Mouse (Mus musculus): ENCODE data around the gene Camkmt. TPM values are rescaled to one million over a fixed set of nuclear protein-coding genes. Genes with fewer than 3 reads are reported as not detected.

Gene Camkmt
- total RNA-seq, 4 experiments from 2014 or later: 10.1 to 13.3 (median 12.4) TPM

DNA sequence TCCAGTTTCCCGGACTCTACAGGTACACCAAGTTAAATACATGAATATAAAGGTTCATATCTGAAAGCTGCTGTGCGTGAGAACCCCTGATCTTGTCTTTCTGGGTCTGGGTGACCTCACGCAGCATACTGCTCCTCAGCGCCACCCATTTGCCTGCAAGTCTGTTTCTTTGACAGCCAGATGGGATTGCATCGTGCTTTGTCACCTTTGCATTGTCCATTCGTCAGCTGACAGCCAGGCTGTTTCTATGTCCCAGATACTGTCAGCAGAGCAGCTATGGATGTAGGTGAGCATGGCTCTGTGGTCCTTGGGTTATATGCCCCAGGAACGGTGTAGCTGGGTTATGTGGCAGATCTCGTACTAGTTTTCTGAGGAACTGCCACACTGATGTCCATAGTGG lies 278.4 kb downstream of the Camkmt start:
- DNase-seq (ENCODE audit: low spot score in 2 of 2): no peak

DNA sequence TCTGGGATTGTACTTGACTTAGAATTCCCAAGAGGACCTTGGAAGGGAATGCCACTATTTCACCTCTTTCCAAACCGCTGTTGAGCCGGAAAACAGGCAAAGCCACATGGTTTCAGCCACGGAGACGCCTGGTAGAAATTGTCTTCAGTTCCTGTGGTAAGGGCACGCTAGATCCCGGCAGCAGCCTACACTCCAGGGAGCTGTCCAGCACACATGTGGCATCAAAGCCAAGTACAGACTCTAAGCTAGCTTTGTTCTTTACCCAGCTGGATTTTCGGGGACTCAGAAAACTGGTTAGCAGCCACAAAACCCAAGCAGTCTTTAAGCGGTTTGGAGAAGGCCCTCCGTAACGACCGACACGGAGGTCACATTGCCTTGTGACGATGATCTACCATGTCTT lies 281.7 kb downstream of the Camkmt start:
- no peak for DNase-seq (ENCODE audit: low spot score in 2 of 2)

DNA sequence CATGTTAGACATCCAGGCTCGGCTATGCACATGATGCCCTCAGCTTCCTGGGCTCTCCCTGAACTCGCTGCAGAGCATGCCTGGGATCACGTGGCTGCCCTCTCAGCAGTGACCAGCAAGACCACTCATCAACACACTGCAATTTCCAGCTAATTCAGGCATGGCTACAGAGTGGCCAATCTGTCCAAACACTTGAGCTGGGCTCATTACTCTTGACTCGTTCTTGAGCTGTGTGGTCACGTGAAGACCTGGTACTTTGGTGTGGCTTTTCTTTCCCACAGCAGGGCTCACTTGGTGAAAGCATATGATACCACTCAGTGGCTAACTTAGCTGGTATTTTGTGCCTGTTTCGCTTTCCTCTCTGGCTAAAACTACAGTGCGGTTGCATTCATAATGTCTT lies 282.2 kb downstream of the Camkmt start:
- DNase-seq (ENCODE audit: low spot score in 2 of 2): no peak

DNA sequence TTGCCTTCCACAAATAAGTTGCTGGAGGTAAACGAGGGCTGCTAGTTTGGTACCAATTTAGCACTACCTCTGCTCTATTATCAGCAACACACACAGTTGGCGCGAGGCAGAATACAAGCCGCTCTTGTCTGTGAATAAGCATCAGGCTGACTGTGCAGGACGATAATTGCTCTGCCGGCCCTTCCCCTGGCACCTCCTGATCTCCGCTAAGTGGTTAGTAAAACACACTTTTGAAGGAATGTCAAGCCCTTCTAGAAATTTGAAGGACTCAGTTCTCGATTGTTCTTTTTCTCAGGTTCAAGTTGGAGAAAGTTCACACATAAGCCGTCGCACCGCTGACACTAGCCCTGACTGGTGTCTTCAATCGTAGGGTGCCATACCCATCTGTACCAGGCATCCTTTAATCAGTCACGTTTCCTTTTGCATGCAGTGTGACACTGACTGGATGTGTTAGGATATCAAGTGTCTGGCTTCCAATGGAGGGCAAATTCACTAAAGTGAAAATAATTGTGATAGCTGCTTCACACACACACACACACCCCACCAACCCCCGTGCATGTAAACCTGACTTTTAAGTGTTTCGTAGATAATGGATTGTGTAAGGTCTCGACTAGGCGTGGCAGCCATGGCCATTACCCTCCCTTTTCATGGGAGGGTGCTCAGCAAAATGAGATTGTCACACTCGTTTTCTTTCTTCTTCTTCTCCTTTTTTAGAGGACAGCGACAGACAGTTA lies 283.9 kb downstream of the Camkmt start:
- no peak for DNase-seq (ENCODE audit: low spot score in 2 of 2)

DNA sequence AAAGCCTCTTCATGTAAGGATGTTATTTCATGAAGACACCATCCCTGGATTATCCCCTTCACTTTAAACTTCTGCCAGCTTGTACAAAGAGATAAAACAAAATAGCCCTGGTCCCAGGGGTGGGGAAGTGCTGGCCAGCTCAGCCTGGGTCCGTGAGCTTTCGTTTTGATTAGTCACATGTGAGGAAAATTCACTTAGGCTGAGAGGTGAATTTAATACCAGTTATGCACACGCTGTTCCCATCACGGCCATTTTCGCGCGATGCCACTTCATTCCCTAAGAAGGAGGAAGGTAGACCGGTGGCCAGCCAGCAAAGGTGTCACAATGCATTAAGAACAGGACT lies 284.5 kb downstream of the Camkmt start:
- DNase-seq (ENCODE audit: low spot score in 2 of 2): no peak

DNA sequence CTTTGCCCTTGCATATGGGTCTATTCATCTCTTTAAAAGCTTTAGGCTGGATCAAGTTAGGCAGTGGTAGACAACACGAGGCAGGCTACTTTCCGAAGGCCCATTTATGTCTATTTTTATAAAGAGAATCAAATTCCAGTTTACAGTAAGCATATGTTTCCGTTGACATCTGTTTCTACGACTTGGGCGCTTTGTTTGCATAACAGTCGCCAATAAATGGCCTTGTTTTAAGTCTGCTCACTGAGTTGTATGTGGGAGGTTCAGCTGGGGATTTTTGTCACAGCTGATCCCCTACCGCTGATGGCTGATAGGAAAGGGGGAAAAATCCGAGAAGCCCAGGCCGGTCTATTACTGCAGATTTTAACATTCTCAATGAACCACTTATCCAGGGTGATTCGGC lies 285.2 kb downstream of the Camkmt start:
- DNase-seq (ENCODE audit: low spot score in 2 of 2): no peak

DNA sequence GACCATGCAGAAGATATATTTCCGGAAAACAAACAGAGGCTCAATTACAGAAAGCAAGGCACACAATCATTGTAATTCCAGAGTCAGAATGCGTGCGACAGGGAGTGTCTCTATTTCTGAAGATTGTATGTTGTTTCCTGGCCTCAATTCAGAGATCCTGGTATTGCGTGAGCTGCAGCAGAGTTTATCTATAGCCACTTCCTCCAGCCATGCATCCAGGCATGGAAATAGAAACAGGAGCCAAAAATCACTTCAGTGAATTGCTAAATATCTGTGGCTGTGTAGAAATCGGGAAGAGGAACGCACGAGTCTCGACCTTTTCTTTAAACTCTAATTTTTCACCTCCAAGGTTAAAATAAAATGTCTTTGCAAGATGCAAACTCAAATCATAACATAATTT lies 287.1 kb downstream of the Camkmt start:
- DNase-seq (ENCODE audit: low spot score in 2 of 2): no peak

DNA sequence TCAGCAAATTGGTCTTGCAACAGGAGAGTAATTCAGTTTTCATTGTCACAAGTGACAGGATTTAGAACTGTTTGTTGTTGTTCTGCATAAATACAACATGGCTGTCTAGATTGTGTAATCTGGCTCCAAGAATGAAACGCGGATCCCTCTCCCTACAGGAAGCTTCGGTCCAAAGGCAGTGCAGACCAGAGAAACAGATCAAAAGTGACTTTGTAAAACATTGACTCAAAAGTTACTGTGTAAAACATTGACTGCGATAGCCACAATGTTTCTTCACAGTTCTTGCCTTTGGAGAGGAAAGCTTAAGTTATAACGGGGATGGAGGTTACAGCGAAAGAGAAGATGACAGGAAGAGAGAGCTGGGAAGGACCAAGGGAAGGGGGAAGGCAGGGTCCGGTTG lies 288.7 kb downstream of the Camkmt start:
- no peak for DNase-seq (ENCODE audit: low spot score in 2 of 2)

DNA sequence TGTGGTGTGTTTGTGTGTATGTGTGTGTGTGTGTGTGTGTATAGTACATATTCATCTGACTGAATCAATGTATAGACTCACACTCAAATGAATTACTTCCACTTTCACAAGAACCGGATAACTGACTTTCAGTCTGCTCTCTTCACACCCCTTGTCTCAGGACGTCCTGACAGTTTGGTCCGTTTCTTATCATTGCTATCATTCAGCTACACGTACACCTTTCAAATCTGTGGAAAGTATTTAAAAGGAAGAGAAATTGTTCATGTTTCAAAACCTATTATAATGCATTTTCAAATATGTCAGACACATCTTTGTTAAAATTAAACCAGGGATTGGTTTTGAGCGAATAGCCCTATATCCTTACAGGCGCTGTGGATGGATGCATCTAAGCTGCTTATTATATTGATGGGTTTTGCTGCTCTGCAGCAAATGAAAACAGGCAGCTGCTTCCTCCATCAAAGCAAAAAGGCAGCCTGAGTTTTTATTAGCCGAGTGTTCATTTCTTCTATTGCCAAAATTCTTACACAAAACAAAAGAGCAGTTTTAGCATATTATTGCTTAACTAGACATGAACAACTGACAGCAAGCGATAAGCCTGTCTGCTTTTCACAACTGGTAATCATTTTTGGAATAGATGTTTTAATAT lies 291.3 kb downstream of the Camkmt start:
- no peak for DNase-seq (ENCODE audit: low spot score in 2 of 2)

DNA sequence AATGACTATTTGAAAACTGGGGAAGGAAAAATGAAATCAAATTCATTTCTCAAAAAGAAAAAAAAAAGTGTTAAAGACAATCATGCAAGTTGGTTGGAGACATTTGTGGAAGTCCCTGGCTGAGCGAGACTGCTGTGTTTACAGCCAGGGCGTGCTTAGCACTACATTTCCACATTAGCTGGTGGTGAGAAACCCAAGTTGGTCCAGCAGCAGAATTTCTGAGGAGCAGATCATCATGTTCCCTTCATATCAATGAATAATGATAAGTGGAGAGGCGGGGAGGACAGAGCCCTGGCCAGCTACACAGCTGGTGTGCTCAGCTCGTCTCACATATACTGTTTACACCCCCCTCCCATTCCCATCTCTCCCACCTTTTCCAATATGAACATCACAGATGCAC lies 292.0 kb downstream of the Camkmt start:
- no peak for DNase-seq (ENCODE audit: low spot score in 2 of 2)

DNA sequence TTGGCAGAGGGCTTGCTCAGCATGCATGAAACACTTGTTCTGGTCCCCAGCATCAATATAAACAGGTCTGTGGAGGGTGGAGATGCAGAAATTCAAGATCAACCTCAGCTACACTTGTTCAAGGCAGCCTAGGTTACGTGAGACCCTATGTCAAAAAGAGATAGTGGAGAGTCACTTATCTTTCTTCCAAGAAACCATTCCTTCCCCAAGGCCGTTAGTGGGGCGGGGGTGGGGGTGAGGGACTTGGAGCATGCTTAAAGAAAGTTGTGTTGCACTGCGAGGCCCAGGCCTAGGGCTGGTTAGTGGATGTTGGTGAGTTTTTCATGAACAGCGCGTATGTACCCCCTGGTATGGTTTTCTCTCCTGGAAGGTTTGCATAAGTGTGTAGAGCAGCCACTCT lies 292.6 kb downstream of the Camkmt start:
- DNase-seq (ENCODE audit: low spot score in 2 of 2): no peak

DNA sequence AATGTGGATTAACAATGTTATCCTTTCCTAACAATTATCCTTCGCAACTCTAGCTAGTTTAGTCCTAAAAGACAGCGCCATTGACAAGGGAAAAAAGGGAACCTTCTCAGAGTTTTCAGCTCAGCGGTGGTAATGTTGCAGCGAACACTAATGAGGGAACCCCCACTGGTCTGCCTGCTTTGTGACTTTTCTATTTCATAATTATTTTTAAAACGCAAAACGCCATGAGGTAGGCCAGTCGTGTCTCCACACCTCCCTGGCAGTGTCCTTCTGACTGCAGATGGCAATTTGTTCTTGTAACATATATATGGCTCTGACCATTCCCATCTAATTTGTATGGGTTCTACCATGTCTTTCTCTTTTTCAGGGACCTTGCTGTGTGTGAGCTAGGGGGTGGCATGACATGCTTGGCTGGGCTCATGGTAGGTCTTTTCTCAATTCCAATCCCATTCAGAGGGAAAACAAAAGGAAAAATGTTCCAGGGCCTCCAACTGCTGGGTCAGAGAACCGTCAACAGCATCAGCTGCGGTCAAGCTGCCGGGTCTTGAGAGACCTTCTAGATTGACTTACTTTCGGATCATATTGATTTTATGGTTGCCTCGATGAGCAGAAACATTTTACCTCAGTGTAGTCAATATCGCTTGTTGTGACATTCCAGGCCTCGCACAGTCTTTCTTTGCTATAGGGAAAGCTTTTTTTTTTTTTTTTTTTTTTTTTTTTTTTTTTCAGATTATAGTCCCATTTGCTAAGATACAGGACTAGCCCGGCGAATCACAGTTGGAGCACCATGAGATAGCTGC lies 302.9 kb downstream of the Camkmt start:
- DNase-seq (ENCODE audit: low spot score in 2 of 2): no peak

DNA sequence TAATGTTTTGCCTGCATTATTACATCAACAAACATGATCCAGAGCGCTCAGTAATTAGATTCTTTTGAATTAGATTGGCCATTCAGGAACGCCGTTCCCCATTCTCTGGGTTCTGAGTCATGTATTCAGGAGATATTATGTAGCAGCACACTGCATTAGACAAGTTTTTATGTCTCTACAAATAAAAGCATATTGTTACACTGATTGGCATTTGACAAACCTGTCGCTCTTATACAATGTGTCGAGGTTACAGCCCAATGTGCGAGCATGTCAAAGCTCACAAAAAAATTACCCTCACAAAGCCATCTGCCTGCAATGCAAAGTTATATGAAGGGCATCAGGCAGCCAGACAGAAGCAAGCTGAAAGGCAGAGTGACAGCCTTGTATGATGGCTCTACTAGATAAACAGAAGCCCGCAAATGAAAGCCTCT lies 303.6 kb downstream of the Camkmt start:
- no peak for DNase-seq (ENCODE audit: low spot score in 2 of 2)

DNA sequence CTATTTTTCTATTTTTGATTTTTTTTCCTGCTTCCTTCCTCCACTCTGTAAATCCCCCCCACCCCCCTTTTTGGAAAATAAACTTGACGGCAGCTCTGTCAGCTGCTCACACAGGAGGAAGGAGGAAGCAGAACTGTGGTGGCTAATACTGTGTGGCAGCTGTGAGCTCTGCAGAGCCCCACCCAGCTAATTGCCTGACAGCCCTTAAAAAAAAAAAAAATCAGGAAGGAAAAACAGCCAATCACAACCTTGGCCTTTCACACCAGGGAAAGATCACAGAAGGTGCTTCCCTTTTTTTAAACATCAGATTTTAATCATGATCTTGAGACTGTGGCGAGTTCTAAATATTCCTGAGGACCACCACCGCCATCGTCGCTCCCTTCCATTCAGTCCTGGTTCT lies 305.1 kb downstream of the Camkmt start:
- DNase-seq (ENCODE audit: low spot score in 2 of 2): no peak

DNA sequence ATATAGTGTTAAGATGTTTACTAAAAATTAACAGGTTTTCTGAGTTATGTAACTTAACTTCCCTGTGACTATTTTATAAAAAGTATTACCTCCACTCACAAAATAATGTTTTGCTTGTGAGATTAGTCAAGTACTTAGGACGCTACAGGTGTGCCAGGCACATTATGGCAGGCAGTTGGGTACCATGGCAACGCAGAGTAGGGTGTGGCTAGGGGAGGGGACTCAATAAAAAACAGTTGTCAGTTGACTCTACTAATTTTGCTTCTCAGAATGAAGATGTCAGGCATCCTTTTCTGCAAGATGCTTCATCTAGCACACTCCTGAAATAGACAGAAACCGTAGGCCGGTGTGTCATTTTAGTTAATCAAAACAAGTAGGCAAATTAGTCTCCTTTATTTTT lies 310.4 kb downstream of the Camkmt start:
- DNase-seq (ENCODE audit: low spot score in 2 of 2): no peak

DNA sequence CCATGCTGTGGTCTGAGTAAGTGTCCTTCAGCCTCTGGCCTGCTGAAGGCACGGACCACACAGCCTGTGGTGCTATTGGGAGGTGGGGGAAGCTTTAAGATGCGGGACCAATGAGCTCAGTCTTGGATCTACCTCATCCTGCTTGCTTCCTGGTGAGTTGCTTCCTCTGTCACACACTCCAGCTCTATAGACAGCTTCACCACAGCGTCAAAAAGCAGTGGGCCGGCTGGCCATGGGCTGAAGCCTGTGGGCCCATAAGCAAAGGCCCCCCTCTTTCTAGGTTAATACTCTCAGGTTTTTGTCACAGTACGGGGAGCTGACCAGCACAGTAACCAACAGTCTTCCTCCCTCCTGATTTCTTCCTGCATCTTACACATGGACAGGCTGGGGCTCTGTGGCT lies 314.8 kb downstream of the Camkmt start:
- no peak for DNase-seq (ENCODE audit: low spot score in 2 of 2)

DNA sequence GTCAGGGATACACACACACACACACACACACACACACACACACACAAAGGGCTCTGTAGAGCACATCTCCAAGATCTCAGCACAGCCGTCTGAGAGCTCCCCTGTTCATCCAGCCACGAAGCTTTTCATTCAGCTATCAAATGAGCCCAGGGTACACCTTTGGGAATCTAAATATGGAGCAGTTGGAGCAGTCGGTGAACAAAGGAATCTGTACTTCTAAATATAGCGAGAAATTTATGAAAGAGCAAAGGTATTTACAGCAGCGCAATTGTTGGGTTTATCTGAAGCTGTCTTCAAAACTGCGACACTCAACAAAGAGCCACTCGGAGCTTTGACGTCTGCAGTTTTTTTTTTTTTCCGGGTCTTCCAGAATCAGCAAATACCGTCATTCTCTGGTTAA lies 315.8 kb downstream of the Camkmt start:
- DNase-seq (ENCODE audit: low spot score in 2 of 2): no peak

DNA sequence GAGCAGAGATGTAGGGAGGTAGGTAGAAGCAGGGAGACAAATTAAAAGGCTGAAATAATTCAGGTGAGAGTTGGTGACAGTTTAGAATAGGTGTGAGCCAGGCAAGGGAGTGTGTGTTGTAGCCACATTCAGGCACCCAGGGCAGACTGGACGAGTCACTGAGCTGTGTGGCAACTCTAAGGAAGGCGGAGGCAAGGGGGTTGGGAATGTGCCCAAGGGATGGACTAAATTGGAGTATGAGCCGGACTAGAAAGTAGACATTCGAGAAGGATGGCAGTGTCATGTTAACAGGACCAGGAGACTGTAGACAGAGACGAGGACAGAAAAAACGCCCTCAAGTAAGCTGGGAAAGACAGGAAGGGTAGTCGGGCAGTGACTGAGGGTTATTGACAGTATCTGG lies 338.5 kb downstream of the Camkmt start:
- DNase-seq (ENCODE audit: low spot score in 2 of 2): no peak

DNA sequence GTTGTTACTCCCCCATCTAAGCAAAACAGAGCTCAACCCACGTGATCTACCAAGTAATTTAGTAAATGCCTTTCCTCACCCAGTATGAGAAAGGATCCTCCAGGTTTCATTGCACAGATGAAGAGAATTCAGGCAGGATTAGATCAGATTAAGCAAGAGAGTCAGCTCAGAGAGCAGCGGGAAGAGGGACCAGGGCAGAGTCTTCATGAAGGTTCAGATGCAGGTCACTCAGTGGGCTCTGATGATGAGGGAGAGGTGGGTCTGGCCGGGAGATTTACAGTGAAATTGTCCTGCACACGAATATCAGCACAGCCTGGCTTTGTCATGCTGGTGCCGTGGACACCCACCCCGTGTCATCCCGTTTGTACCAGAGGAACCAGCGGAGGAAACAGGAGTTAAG lies 342.6 kb downstream of the Camkmt start:
- DNase-seq (ENCODE audit: low spot score in 2 of 2): no peak

DNA sequence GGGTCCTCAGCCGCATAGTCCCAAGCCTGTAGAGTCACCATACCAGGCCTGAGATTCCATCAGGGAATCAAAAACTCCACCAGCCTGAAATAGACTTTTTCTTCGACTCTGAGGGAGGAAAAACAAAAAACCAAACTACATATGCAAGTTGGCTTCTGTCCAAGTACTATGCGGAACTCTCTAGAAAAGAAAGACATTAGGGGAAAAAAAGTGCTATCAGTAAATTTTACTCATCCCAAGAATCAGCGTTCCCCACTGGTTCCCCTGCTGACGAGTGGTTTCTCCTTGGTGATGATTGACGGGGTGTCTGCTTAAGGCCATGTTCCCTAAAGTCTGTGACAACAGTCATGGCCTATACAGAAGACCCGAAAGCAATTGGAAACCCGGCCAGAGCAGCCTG lies 352.7 kb downstream of the Camkmt start:
- DNase-seq (ENCODE audit: low spot score in 2 of 2): no peak

DNA sequence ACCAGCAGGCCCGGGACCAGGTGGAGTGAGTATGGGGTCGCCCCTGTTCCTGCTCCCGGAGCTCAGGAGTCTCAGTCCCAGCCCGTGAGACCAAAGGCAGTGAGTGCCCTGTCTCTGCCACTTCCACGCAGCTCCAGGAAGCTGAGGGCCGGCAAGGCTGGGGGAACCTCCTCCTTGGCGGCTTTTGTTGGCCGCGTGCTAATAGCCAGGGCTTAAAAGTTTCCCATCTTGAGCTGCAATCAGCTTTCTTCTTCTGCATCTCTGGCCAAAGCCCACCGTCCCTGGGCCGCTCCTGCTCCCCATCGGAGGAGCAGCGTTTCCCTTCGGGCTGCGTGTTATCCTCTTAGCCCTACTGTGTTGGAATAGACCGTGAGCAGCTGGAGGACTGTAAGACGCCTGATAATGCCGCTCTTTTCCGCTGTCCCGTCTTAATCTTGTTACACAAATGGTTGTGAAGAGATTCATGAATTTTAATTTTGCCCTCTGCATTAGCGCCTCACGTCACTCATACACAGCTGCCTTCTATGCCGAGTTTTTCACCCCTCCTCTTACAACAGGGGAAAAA lies 364.1 kb downstream of the Camkmt start:
- DNase-seq (ENCODE audit: low spot score in 2 of 2): no peak

DNA sequence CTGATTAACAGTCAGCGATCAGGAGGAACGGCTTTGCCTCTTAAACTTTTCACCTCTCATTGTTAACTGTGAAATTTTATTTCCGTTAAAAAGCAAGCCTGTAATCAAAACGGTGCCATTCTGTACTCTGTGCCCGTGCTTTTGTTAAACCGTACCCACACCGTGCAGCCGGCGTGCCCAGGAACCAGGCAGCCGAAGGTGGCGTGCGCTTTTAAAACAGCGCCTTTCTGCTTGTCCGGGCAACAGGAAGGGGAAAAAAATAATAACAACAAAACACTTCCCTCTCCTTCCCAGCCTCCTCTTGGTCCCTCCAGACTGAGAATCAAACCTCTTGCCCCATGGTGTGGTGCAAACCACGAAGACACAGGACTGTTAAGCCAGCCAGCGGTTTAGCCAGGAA lies 364.7 kb downstream of the Camkmt start:
- no peak for DNase-seq (ENCODE audit: low spot score in 2 of 2)
